Mouse (Mus musculus): ENCODE data around the gene Cfap61. TPM values are rescaled to one million over a fixed set of nuclear protein-coding genes. Genes with fewer than 3 reads are reported as not detected.
A peak's percentile ranks its signal among the peaks of the same experiment; 100 is the strongest.

Gene Cfap61
- total and polyA plus RNA-seq, 3 experiments, result 0.13 TPM; not detected in 2

- TF ChIP-seq CTCF (IDR thresholded peaks at IDR 0.05 in 2 of 3, conservative IDR thresholded peaks at IDR 0.05 in 1 of 3; ENCODE audit: control insufficient read depth in 1 of 3, insufficient read depth in 1 of 3, low read depth in 2 of 3, low read length in 3 of 3, poor library complexity in 1 of 3, severe bottlenecking in 1 of 3) (peak in 2 of 3 experiments; percentile 55; a peak in 4 of 6 replicates), MAX (IDR thresholded peaks at IDR 0.05; ENCODE audit: low read length) (peak; percentile 45; the same call in 1 of the 2 replicates), GATA1 (IDR thresholded peaks at IDR 0.05; ENCODE audit: low read depth, low read length) (no peak), TAL1 (IDR thresholded peaks at IDR 0.05; ENCODE audit: low read length) (no peak), CHD1 (IDR thresholded peaks at IDR 0.05; ENCODE audit: low read depth, low read length) (no peak), HCFC1 (IDR thresholded peaks at IDR 0.05; ENCODE audit: low read depth, low read length) (peak; percentile 94), CHD2 (IDR thresholded peaks at IDR 0.05; ENCODE audit: low read length) (peak; percentile 61; the same call in 1 of the 2 replicates), POLR2AphosphoS2 (IDR thresholded peaks at IDR 0.05; ENCODE audit: low read length) (no peak)
Observed at GRCm38 (mm10) chr2:145903061-145903901, 31.3 kb upstream of the Cfap61 start (continued).

GRCm38 (mm10) chr2:145903983-145904616, 30.5 kb upstream of the Cfap61 start:
- H3K9me3 ChIP-seq (replicated peaks; ENCODE audit: insufficient read depth, low read length), result no peaks in the 10 kb centered on the region
- peak; percentile 32 for DNase-seq (ENCODE audit: low read depth, low spot score)
- H3K79me2 ChIP-seq (ENCODE audit: control insufficient read depth, insufficient read depth, low read length, poor library complexity), result peaks cover 38% of the 10 kb centered on the region
- H3K27ac ChIP-seq (ENCODE audit: control insufficient read depth, low read depth, low read length), result no peak overlapping the region
- peaks cover 6 to 14% of the 10 kb centered on the region in 2 experiments; a peak in 3 of 4 replicates for H3K36me3 ChIP-seq (ENCODE audit: control insufficient read depth in 1 of 2, insufficient read depth in 2 of 2, low read length in 2 of 2)
- peaks cover 2 to 8% of the 10 kb centered on the region in 2 experiments; a peak in 3 of 4 replicates for H3K4me1 ChIP-seq (ENCODE audit: control insufficient read depth in 1 of 2, insufficient read depth in 2 of 2, low read length in 2 of 2)
- H3K27me3 ChIP-seq (ENCODE audit: control insufficient read depth in 1 of 2, insufficient read depth in 2 of 2, low read length in 2 of 2), result no peaks in the 10 kb centered on the region
- no peak for TF ChIP-seq USF1 (IDR thresholded peaks at IDR 0.05; ENCODE audit: low read depth, low read length)
- no peak for TF ChIP-seq MAX (IDR thresholded peaks at IDR 0.05; ENCODE audit: low read length)
- no peak for TF ChIP-seq ELF1 (IDR thresholded peaks at IDR 0.05; ENCODE audit: low read depth, low read length)
- TF ChIP-seq TBP (IDR thresholded peaks at IDR 0.05; ENCODE audit: low read depth, low read length), result no peak
- TF ChIP-seq JUND (IDR thresholded peaks at IDR 0.05; ENCODE audit: low read depth, low read length), result no peak
- TF ChIP-seq BHLHE40 (IDR thresholded peaks at IDR 0.05; ENCODE audit: borderline replicate concordance, low read depth, low read length), result no peak
- no peak for TF ChIP-seq MEF2A (IDR thresholded peaks at IDR 0.05; ENCODE audit: extremely low read depth, insufficient replicate concordance, low read depth, low read length, poor library complexity, severe bottlenecking)
- no peak for TF ChIP-seq GATA1 (IDR thresholded peaks at IDR 0.05; ENCODE audit: low read depth, low read length)
- TF ChIP-seq CHD2 (IDR thresholded peaks at IDR 0.05; ENCODE audit: low read length), result no peak
- TF ChIP-seq ZMIZ1 (IDR thresholded peaks at IDR 0.05; ENCODE audit: low read depth, low read length), result 0 out of 2 replicates have a peak, but pooled peaks have one; percentile 28
- TF ChIP-seq KAT2A (conservative IDR thresholded peaks at IDR 0.05; ENCODE audit: low read depth, low read length), result no peak
- 0 out of 2 replicates have a peak, but pooled peaks have one; percentile 3 for TF ChIP-seq MXI1 (IDR thresholded peaks at IDR 0.05; ENCODE audit: low read depth, low read length)
- TF ChIP-seq ZC3H11A (IDR thresholded peaks at IDR 0.05; ENCODE audit: low read depth, low read length), result no peak
- no peak for TF ChIP-seq RCOR1 (IDR thresholded peaks at IDR 0.05; ENCODE audit: low read depth, low read length)
- TF ChIP-seq NELFE (IDR thresholded peaks at IDR 0.05; ENCODE audit: low read depth, low read length), result no peak
- TF ChIP-seq POLR2AphosphoS5 (IDR thresholded peaks at IDR 0.05; ENCODE audit: borderline replicate concordance, low read depth, low read length), result no peak
- H3K4me3 ChIP-seq (ENCODE audit: control insufficient read depth in 1 of 2, insufficient read depth in 1 of 2, low read depth in 2 of 2, low read length in 2 of 2), result peak overlapping the region; percentile 67 to 97
- H3K9ac ChIP-seq (ENCODE audit: control insufficient read depth, low read depth, low read length, poor library complexity, severe bottlenecking), result peak overlapping the region; percentile 96

Measured in MEL (cell line).